Mouse (Mus musculus): ENCODE measurements around the gene Abcc8. TPM values are rescaled to one million over a fixed set of nuclear protein-coding genes. Genes with fewer than 3 reads are reported as not detected.

Gene Abcc8
- polyA plus RNA-seq, 1 experiment from 2014 or later = 5.3 TPM

- no peaks in the 10 kb centered on the region for H3K36me3 ChIP-seq (ENCODE audit: control insufficient read depth, insufficient read depth, low read length)
- no peak for ATAC-seq (ENCODE audit: insufficient read depth, low FRiP score, low TSS enrichment)
- 80% methylated on average over 15 of the region's 15 CpGs for WGBS
Observed at GRCm38 (mm10) chr7:46111212-46111817, 68.5 kb downstream of the Abcc8 start.

GRCm38 (mm10) chr7:46110079-46110478 is 69.8 kb downstream of the Abcc8 start:
- ATAC-seq (ENCODE audit: insufficient read depth, low FRiP score, low TSS enrichment) (no peak), DNase-seq (ENCODE audit: low spot score) (no peak)
- 80% methylated on average over 3 of the region's 3 CpGs for WGBS
- Histone ChIP-seq H3K9ac (ENCODE audit: low read length) (no peak overlapping the region), H3K27me3 (ENCODE audit: control insufficient read depth, insufficient read depth, low read length) (no peaks in the 10 kb centered on the region), H3K4me2 (ENCODE audit: low read depth) (no peak overlapping the region), H3K27ac (ENCODE audit: low read depth, low read length) (no peak overlapping the region), H3K4me3 (ENCODE audit: low read depth, low read length) (no peak overlapping the region), H3K4me1 (ENCODE audit: control insufficient read depth, insufficient read depth, low read length) (peaks cover 3% of the 10 kb centered on the region; the same call in 1 of the 2 replicates), H3K36me3 (ENCODE audit: control insufficient read depth, insufficient read depth, low read length) (no peaks in the 10 kb centered on the region), H3K9me3 (ENCODE audit: control insufficient read depth, low read length) (no peaks in the 10 kb centered on the region)

More at GRCm38 (mm10) chr7:46111212-46111817, 68.5 kb downstream of the Abcc8 start:
- no peaks in the 10 kb centered on the region for H3K27me3 ChIP-seq (ENCODE audit: control insufficient read depth, insufficient read depth, low read length)
- no peak overlapping the region for H3K4me2 ChIP-seq (ENCODE audit: low read depth)
- H3K27ac ChIP-seq (ENCODE audit: low read depth, low read length) = no peak overlapping the region
- peaks cover 3% of the 10 kb centered on the region; the same call in 1 of the 2 replicates for H3K4me1 ChIP-seq (ENCODE audit: control insufficient read depth, insufficient read depth, low read length)
- H3K9ac ChIP-seq (ENCODE audit: low read length) = no peak overlapping the region
- no peak overlapping the region for H3K4me3 ChIP-seq (ENCODE audit: low read depth, low read length)
- no peaks in the 10 kb centered on the region for H3K9me3 ChIP-seq (ENCODE audit: control insufficient read depth, low read length)
- DNase-seq (ENCODE audit: low spot score) = no peak

GRCm38 (mm10) chr7:46105484-46105883 is 74.3 kb downstream of the Abcc8 start:
- DNase-seq (ENCODE audit: low spot score) = no peak
- Histone ChIP-seq H3K4me2 (ENCODE audit: low read depth) (no peak overlapping the region), H3K9ac (ENCODE audit: low read length) (no peak overlapping the region), H3K4me1 (ENCODE audit: control insufficient read depth, insufficient read depth, low read length) (no peaks in the 10 kb centered on the region), H3K36me3 (ENCODE audit: control insufficient read depth, insufficient read depth, low read length) (no peaks in the 10 kb centered on the region), H3K27ac (ENCODE audit: low read depth, low read length) (no peak overlapping the region), H3K4me3 (ENCODE audit: low read depth, low read length) (no peak overlapping the region), H3K27me3 (ENCODE audit: control insufficient read depth, insufficient read depth, low read length) (no peaks in the 10 kb centered on the region), H3K9me3 (ENCODE audit: control insufficient read depth, low read length) (no peaks in the 10 kb centered on the region)
- WGBS = 88% methylated on average over 7 of the region's 7 CpGs
- ATAC-seq (ENCODE audit: insufficient read depth, low FRiP score, low TSS enrichment) = no peak

GRCm38 (mm10) chr7:46104256-46104915 is 75.4 kb downstream of the Abcc8 start:
- Histone ChIP-seq H3K4me3 (ENCODE audit: low read depth, low read length) (no peak overlapping the region), H3K36me3 (ENCODE audit: control insufficient read depth, insufficient read depth, low read length) (no peaks in the 10 kb centered on the region), H3K4me2 (ENCODE audit: low read depth) (no peak overlapping the region), H3K27ac (ENCODE audit: low read depth, low read length) (no peak overlapping the region), H3K9ac (ENCODE audit: low read length) (no peak overlapping the region), H3K27me3 (ENCODE audit: control insufficient read depth, insufficient read depth, low read length) (0 out of 2 replicates have a peak, but pooled peaks cover 3% of the 10 kb centered on the region), H3K9me3 (ENCODE audit: control insufficient read depth, low read length) (no peaks in the 10 kb centered on the region), H3K4me1 (ENCODE audit: control insufficient read depth, insufficient read depth, low read length) (no peaks in the 10 kb centered on the region)
- DNase-seq (ENCODE audit: low spot score) (no peak), ATAC-seq (ENCODE audit: insufficient read depth, low FRiP score, low TSS enrichment) (no peak)
- 86% methylated on average over 27 of the region's 27 CpGs for WGBS

GRCm38 (mm10) chr7:46103771-46104170 is 76.1 kb downstream of the Abcc8 start:
- H3K9me3 ChIP-seq (ENCODE audit: control insufficient read depth, low read length) = no peaks in the 10 kb centered on the region
- 0 out of 2 replicates have a peak, but pooled peaks cover 3% of the 10 kb centered on the region for H3K27me3 ChIP-seq (ENCODE audit: control insufficient read depth, insufficient read depth, low read length)
- DNase-seq (ENCODE audit: low spot score) (no peak), ATAC-seq (ENCODE audit: insufficient read depth, low FRiP score, low TSS enrichment) (no peak)
- WGBS = 89% methylated on average over 8 of the region's 8 CpGs
- H3K4me1 ChIP-seq (ENCODE audit: control insufficient read depth, insufficient read depth, low read length) = no peaks in the 10 kb centered on the region
- H3K9ac ChIP-seq (ENCODE audit: low read length) = no peak overlapping the region
- no peak overlapping the region for H3K27ac ChIP-seq (ENCODE audit: low read depth, low read length)
- H3K4me2 ChIP-seq (ENCODE audit: low read depth) = no peak overlapping the region
- H3K36me3 ChIP-seq (ENCODE audit: control insufficient read depth, insufficient read depth, low read length) = no peaks in the 10 kb centered on the region
- no peak overlapping the region for H3K4me3 ChIP-seq (ENCODE audit: low read depth, low read length)

GRCm38 (mm10) chr7:46103075-46103591 is 76.7 kb downstream of the Abcc8 start:
- 0 out of 2 replicates have a peak, but pooled peaks cover 3% of the 10 kb centered on the region for H3K27me3 ChIP-seq (ENCODE audit: control insufficient read depth, insufficient read depth, low read length)
- DNase-seq (ENCODE audit: low spot score) (no peak), ATAC-seq (ENCODE audit: insufficient read depth, low FRiP score, low TSS enrichment) (no peak)
- no peaks in the 10 kb centered on the region for H3K4me1 ChIP-seq (ENCODE audit: control insufficient read depth, insufficient read depth, low read length)
- no peak overlapping the region for H3K4me2 ChIP-seq (ENCODE audit: low read depth)
- H3K4me3 ChIP-seq (ENCODE audit: low read depth, low read length) = no peak overlapping the region
- 81% methylated on average over 8 of the region's 8 CpGs for WGBS
- no peaks in the 10 kb centered on the region for H3K9me3 ChIP-seq (ENCODE audit: control insufficient read depth, low read length)
- no peak overlapping the region for H3K27ac ChIP-seq (ENCODE audit: low read depth, low read length)
- H3K36me3 ChIP-seq (ENCODE audit: control insufficient read depth, insufficient read depth, low read length) = no peaks in the 10 kb centered on the region
- H3K9ac ChIP-seq (ENCODE audit: low read length) = no peak overlapping the region

- Histone ChIP-seq H3K4me3 (ENCODE audit: low read depth, low read length) (peak within 1 kb of the TSS; percentile 51), H3K4me2 (ENCODE audit: low read depth) (peak within 1 kb of the TSS; percentile 81), H3K27me3 (ENCODE audit: control insufficient read depth, insufficient read depth, low read length) (0 out of 2 replicates have a peak, but pooled peaks cover 3% of the 10 kb centered on the region), H3K9me3 (ENCODE audit: control insufficient read depth, low read length) (no peaks in the 10 kb centered on the region), H3K36me3 (ENCODE audit: control insufficient read depth, insufficient read depth, low read length) (no peaks in the 10 kb centered on the region), H3K27ac (ENCODE audit: low read depth, low read length) (no peak within 1 kb of the TSS), H3K4me1 (ENCODE audit: control insufficient read depth, insufficient read depth, low read length) (no peaks in the 10 kb centered on the region), H3K9ac (ENCODE audit: low read length) (peak within 1 kb of the TSS; percentile 65)
- ATAC-seq (ENCODE audit: insufficient read depth, low FRiP score, low TSS enrichment) (peak; percentile 74), DNase-seq (ENCODE audit: low spot score) (peak; percentile 92)
- under 1% methylated on average over 34 of the region's 34 CpGs for WGBS
Observed at GRCm38 (mm10) chr7:46100563-46100962, 79.3 kb downstream of the Abcc8 start, which contains the start of gene Kcnj11. Kcnj11 (minus strand) TSS chr7:46100764.

GRCm38 (mm10) chr7:46099682-46100081 is 80.2 kb downstream of the Abcc8 start:
- Histone ChIP-seq H3K9ac (ENCODE audit: low read length) (no peak overlapping the region), H3K36me3 (ENCODE audit: control insufficient read depth, insufficient read depth, low read length) (no peaks in the 10 kb centered on the region), H3K4me1 (ENCODE audit: control insufficient read depth, insufficient read depth, low read length) (no peaks in the 10 kb centered on the region), H3K9me3 (ENCODE audit: control insufficient read depth, low read length) (no peaks in the 10 kb centered on the region), H3K27me3 (ENCODE audit: control insufficient read depth, insufficient read depth, low read length) (0 out of 2 replicates have a peak, but pooled peaks cover 3% of the 10 kb centered on the region), H3K27ac (ENCODE audit: low read depth, low read length) (no peak overlapping the region), H3K4me2 (ENCODE audit: low read depth) (peak overlapping the region; percentile 81), H3K4me3 (ENCODE audit: low read depth, low read length) (no peak overlapping the region)
- no peak for DNase-seq (ENCODE audit: low spot score)
- 82% methylated on average over 13 of the region's 13 CpGs for WGBS
- ATAC-seq (ENCODE audit: insufficient read depth, low FRiP score, low TSS enrichment) = no peak

Measured in neural tube, embryonic 11.5 days (tissue).